Mouse (Mus musculus) midbrain, embryonic 11.5 days (tissue): ENCODE measurements at regions not wholly inside any gene's neighbourhood (a gene's known extent, or its start where the extent isn't known, plus 50 kb on each side); places are given as distances from the start of the nearest gene placed in this dataset.

Experiments
- ATAC-seq: fragments of 200-750 bp; cut with Nextera tagmentation; 2 replicates; pipeline ENCODE4 v1.8.0; 2017; ENCODE audit warnings: moderate TSS enrichment, moderate library complexity; ENCODE audit not compliant: low FRiP score
- DNase-seq: peaks from one replicate; pipeline ENCODE4 v3.0.0; 2015; ENCODE audit warnings: low spot score; ENCODE audit errors: missing footprints
- H3K27ac ChIP-seq: fragments of 300-500 bp; sonication (generic); 2 replicates; pipeline ENCODE4 v1.5.1; 2014; ENCODE audit warnings: low read depth, low read length
- H3K27me3 ChIP-seq: fragments of 300-500 bp; sonication (generic); 2 replicates; pipeline ENCODE4 v1.6.1; 2014; ENCODE audit warnings: mild to moderate bottlenecking, low read length, moderate library complexity, mixed read lengths; ENCODE audit not compliant: control insufficient read depth, insufficient read depth
- H3K36me3 ChIP-seq: fragments of 300-500 bp; sonication (generic); 2 replicates; pipeline ENCODE4 v1.6.1; 2014; ENCODE audit warnings: mild to moderate bottlenecking, low read length, moderate library complexity, mixed read lengths; ENCODE audit not compliant: control insufficient read depth, insufficient read depth
- H3K4me1 ChIP-seq: fragments of 300-500 bp; sonication (generic); 2 replicates; pipeline ENCODE4 v1.6.1; 2014; ENCODE audit warnings: low read length; ENCODE audit not compliant: control insufficient read depth, insufficient read depth
- H3K4me2 ChIP-seq: fragments of 300-500 bp; sonication (generic); 2 replicates; pipeline ENCODE4 v1.6.1; 2014; ENCODE audit warnings: mild to moderate bottlenecking, moderate library complexity
- H3K4me3 ChIP-seq: fragments of 300-500 bp; sonication (generic); 2 replicates; pipeline ENCODE4 v1.5.1; 2014; ENCODE audit warnings: low read depth, low read length
- H3K9ac ChIP-seq: fragments of 300-500 bp; sonication (generic); 2 replicates; pipeline ENCODE4 v1.6.1; 2014; ENCODE audit warnings: low read length
- H3K9me3 ChIP-seq: fragments of 300-500 bp; sonication (generic); 2 replicates; pipeline ENCODE4 v1.6.1; 2016; ENCODE audit warnings: low read length; ENCODE audit not compliant: control insufficient read depth
- WGBS: fragments of 180-500 bp; shearing (Covaris S2); extraction: QIAGEN DNeasy Blood & Tissue Kit; methylation state at CpG from one replicate; pipeline ENCODE4 v1.1.7; 2014; 5-methylcytosine and 5-hydroxymethylcytosine counted together

DNA sequence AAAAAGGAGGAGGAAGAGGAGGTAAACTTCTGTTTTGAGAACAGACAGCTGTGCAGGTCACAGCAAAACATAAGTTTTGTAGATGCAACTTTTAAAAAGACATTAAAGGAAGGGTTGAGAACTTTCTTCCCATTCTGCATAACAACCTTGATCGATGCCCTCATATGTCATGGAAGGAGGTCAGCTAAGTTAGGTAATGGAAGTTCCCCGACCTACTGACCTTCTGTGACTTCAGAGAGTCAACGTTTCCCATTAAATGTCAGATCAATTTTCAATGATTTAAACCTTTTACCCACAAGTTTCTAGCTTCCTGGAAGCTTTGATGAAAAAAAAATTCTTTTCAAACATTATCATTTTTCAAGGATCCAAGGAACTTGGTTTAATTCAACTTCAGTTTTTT is 153.2 kb downstream of the Nrip1 start:
- no peak overlapping the region for H3K27ac ChIP-seq
- H3K4me3 ChIP-seq = no peak overlapping the region
- H3K27me3 ChIP-seq = no peaks in the 10 kb centered on the region
- no peak for ATAC-seq
- H3K9me3 ChIP-seq = no peaks in the 10 kb centered on the region
- no peak overlapping the region for H3K9ac ChIP-seq
- peak; percentile 45 for DNase-seq
- H3K4me2 ChIP-seq = no peak overlapping the region
- H3K4me1 ChIP-seq = no peaks in the 10 kb centered on the region
- WGBS = 89% methylated on average over 3 of the region's 3 CpGs
- no peaks in the 10 kb centered on the region for H3K36me3 ChIP-seq

GRCm38 (mm10) chr16:76219233-76219632 is 154.4 kb downstream of the Nrip1 start:
- H3K36me3 ChIP-seq = no peaks in the 10 kb centered on the region
- DNase-seq (peak; percentile 23), ATAC-seq (no peak)
- H3K4me1 ChIP-seq = no peaks in the 10 kb centered on the region
- no peak overlapping the region for H3K27ac ChIP-seq
- H3K4me2 ChIP-seq = no peak overlapping the region
- H3K9me3 ChIP-seq = no peaks in the 10 kb centered on the region
- no peak overlapping the region for H3K4me3 ChIP-seq
- no peaks in the 10 kb centered on the region for H3K27me3 ChIP-seq
- no peak overlapping the region for H3K9ac ChIP-seq

DNA sequence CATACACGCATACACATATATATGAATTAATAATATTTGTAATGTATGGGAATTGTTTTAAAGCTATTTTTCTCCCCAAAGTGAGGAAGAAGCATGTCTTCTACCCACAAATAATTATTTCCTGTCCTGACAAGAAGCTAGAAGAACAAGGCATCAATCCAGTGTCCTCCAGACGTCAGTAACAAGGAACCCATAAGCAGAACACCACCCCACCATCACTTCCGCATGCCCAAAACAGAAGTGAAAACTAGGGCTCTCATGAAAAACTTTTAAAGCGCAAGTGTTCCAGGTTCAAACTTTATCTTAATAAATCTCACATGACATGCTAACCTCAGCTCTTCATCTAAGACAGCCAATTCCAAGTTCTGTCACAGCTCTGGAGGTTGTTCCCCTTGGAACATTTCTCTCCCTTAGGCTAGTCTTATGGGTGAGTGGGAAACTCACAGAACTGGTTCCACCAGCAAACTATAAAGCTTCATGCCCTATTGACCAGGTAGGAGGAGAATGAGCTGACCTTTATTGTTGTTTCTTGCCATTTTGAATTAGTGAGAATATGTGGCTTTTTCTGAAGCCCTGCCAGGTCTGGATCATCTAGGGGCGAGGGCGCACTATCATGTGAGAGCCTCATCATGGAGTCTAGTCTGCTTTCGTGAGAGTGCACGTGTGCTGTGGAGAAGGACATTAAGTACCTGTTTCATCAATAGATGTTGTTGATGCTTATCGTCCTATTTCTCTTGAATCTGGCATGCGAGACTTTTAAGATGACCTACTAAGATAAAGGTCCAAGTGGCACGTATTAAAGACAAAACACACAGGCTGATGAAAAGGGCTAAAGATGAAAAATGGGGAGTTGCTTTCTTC is 155.1 kb downstream of the Nrip1 start:
- H3K4me3 ChIP-seq = no peak overlapping the region
- DNase-seq (peak; percentile 51), ATAC-seq (no peak)
- no peak overlapping the region for H3K9ac ChIP-seq
- no peaks in the 10 kb centered on the region for H3K4me1 ChIP-seq
- H3K9me3 ChIP-seq = no peaks in the 10 kb centered on the region
- H3K36me3 ChIP-seq = no peaks in the 10 kb centered on the region
- H3K27me3 ChIP-seq = no peaks in the 10 kb centered on the region
- H3K4me2 ChIP-seq = no peak overlapping the region
- H3K27ac ChIP-seq = no peak overlapping the region
- 93% methylated on average over 11 of the region's 11 CpGs for WGBS

GRCm38 (mm10) chr16:76216184-76216583 is 157.4 kb downstream of the Nrip1 start:
- ATAC-seq = no peak
- H3K4me3 ChIP-seq = no peak overlapping the region
- H3K4me2 ChIP-seq = no peak overlapping the region
- H3K27me3 ChIP-seq = no peaks in the 10 kb centered on the region
- H3K4me1 ChIP-seq = no peaks in the 10 kb centered on the region
- H3K36me3 ChIP-seq = no peaks in the 10 kb centered on the region
- no peak overlapping the region for H3K27ac ChIP-seq
- no peak for DNase-seq
- no peak overlapping the region for H3K9ac ChIP-seq
- 62% methylated on average over 8 of the region's 9 CpGs for WGBS
- no peaks in the 10 kb centered on the region for H3K9me3 ChIP-seq

DNA sequence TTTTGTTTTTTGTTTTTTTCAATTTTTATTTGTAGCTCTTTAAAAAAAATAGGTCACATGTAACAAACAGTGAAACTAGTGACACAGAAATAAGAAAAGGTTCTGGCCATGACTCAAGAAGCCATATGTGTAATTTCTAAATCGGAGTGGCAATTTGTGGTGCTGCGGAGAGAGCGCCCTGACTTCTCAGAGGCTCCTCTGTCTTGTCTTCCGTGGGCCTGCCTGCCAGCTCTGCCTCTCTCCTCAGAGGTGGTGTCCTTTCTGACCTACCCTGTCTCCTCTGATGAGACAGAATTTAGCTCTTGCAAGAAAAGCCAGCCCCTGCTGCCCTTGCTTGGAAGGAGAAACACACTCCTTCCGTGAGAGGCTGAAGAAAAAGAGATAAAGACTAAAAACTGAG is 158.1 kb downstream of the Nrip1 start:
- Histone ChIP-seq H3K27ac (no peak overlapping the region), H3K36me3 (no peaks in the 10 kb centered on the region), H3K9ac (no peak overlapping the region), H3K4me2 (no peak overlapping the region), H3K4me3 (no peak overlapping the region), H3K4me1 (no peaks in the 10 kb centered on the region), H3K9me3 (no peaks in the 10 kb centered on the region), H3K27me3 (no peaks in the 10 kb centered on the region)
- DNase-seq (no peak), ATAC-seq (no peak)
- 83% methylated on average over 5 of the region's 5 CpGs for WGBS

DNA sequence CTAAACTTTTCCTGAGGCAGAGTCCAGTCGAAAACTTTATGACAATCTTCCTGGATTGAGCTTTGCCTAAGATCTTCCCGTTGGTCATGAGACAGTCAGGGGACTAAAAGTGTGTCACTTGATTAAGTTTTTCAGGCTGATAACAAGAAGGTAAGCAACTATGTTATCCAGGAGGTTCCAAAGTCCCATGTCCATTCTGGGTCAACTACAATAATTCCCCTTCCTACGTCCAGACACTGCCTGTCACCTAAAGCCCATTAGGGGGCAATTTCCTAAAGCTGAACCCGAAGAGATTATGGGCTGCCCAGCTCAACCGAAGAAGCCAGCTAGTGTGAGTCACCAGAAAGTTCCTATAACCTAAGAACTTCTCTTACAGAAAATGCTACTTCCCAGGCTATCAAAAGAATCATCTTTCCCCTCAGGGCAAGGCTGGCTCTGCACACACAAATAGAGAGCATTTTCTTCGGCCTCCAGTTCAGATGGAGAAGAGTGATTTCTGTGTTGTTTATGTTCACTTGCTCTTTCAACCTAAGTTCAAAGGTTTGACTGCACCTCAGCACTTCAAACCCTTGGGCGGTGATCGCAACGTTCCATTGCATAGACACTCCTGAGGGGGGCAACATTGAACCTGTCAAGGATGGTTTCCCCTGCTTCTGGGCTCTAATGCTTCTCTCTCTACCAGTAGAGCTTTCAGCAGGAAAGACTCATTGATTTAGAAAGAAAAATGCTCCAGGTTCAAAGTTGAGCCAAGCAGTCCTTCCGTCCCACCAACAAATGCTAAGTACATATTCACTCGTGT is 171.7 kb downstream of the Nrip1 start:
- 74% methylated on average over 11 of the region's 11 CpGs for WGBS
- no peak overlapping the region for H3K27ac ChIP-seq
- H3K36me3 ChIP-seq = no peaks in the 10 kb centered on the region
- H3K27me3 ChIP-seq = no peaks in the 10 kb centered on the region
- H3K9ac ChIP-seq = no peak overlapping the region
- no peak overlapping the region for H3K4me3 ChIP-seq
- H3K9me3 ChIP-seq = no peaks in the 10 kb centered on the region
- no peak for DNase-seq
- no peak for ATAC-seq
- no peak overlapping the region for H3K4me2 ChIP-seq
- no peaks in the 10 kb centered on the region for H3K4me1 ChIP-seq

DNA sequence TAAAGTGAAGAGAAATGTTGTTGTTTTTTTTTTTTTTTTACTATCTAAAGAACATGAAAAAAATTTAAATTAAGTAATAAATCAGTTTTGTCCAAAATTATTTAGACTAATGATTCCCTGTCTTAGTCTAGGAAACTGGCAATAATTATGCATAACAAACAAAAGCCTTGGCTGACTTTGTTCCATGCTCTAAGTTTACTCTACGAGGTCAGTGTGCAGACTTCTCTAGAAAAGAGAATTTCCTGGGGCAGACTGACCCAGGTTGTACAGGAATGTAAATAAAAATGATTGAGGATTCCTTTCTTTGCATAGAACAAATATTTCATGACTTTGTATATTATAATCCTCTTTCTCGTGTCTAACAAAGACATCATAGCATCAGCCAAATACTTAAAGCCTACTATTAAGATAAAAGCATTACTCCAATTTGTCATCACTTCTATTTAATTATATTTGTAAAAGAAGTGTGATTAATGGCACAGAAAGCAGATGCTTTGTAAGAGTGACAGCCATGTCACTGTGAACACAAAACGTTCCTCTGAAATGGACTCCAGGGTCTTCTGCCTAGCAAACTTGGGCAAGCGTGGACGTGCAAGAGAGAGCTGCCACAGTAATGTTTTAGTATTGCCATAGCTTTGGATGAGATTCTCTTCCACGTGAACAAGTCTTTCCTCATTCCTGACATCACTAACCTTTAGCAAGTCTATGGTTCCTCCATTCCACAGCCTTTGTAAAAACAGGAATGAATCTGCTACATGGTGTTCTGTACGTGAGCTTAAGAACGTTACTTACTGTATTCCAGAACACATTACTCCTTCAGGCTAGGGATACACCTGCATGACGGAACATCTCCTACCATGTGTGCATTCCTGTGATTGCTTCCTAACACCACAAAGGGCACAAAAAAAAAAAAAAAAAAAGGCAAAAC is 172.6 kb downstream of the Nrip1 start:
- no peaks in the 10 kb centered on the region for H3K36me3 ChIP-seq
- H3K4me2 ChIP-seq = no peak overlapping the region
- H3K27me3 ChIP-seq = no peaks in the 10 kb centered on the region
- WGBS = 77% methylated on average over 9 of the region's 9 CpGs
- no peak overlapping the region for H3K9ac ChIP-seq
- H3K27ac ChIP-seq = no peak overlapping the region
- DNase-seq = no peak
- ATAC-seq = no peak
- H3K9me3 ChIP-seq = no peaks in the 10 kb centered on the region
- no peaks in the 10 kb centered on the region for H3K4me1 ChIP-seq
- no peak overlapping the region for H3K4me3 ChIP-seq

DNA sequence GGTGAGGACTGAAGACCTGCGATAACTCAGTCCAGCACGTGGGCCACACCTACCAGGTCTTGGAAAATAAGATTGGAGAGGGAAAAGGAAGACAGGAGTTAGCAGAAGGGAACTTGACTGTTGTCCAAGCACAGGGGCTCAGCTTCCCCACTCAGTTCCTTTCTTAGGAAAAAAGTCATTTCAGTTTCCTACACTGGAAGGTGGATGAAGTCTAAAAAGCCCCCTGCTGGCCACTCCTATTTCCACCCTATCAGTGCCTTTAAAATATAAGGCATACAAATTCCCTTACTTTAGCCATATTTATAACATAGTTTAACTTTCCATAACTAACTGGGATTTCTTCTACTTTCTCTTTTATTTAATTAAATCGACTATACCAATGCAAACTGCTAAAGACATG is 173.4 kb downstream of the Nrip1 start:
- no peaks in the 10 kb centered on the region for H3K9me3 ChIP-seq
- H3K27me3 ChIP-seq = no peaks in the 10 kb centered on the region
- H3K4me1 ChIP-seq = no peaks in the 10 kb centered on the region
- no peak overlapping the region for H3K4me2 ChIP-seq
- DNase-seq = no peak
- WGBS = 77% methylated on average over 3 of the region's 3 CpGs
- no peak overlapping the region for H3K27ac ChIP-seq
- H3K36me3 ChIP-seq = no peaks in the 10 kb centered on the region
- H3K4me3 ChIP-seq = no peak overlapping the region
- no peak for ATAC-seq
- no peak overlapping the region for H3K9ac ChIP-seq
